Mouse (Mus musculus) bone marrow, adult 2 months (tissue): ENCODE measurements around the gene Zbtb8a. TPM values are rescaled to one million over a fixed set of nuclear protein-coding genes. Genes with fewer than 3 reads are reported as not detected.
A peak's percentile ranks its signal among the peaks of the same experiment; 100 is the strongest.

Experiments
- H3K27ac ChIP-seq: fragments of 200-500 bp; 2 replicates; pipeline ENCODE4 v1.5.1; 2012; ENCODE audit warnings: low read depth, mild to moderate bottlenecking, control low read depth, inconsistent platforms, low read length; ENCODE audit not compliant: control insufficient read depth, poor library complexity, insufficient read depth
- H3K4me1 ChIP-seq: fragments of 200-500 bp; 2 replicates; pipeline ENCODE4 v1.6.1; 2011; ENCODE audit warnings: low read length; ENCODE audit not compliant: control insufficient read depth, insufficient read depth
- H3K4me3 ChIP-seq: fragments of 200-500 bp; replicated peaks from 2 replicates; pipeline ENCODE3; 2011; ENCODE audit warnings: mild to moderate bottlenecking, low read depth, low read length, control low read depth; ENCODE audit not compliant: control insufficient read depth
- CTCF ChIP-seq: fragments of 200-500 bp; IDR thresholded peaks from 2 replicates; pipeline ENCODE4 v1.5.1; 2011; ENCODE audit warnings: low read length, control low read depth; ENCODE audit not compliant: control insufficient read depth, insufficient read depth
- POLR2A ChIP-seq: fragments of 200-500 bp; IDR thresholded peaks from 2 replicates; pipeline ENCODE4 v1.6.1; 2011; ENCODE audit warnings: low read depth, mild to moderate bottlenecking, control low read depth, low read length, borderline replicate concordance; ENCODE audit not compliant: control insufficient read depth
- WGBS: fragments of 180-500 bp; shearing (Covaris S2); methylation state at CpG from one replicate; pipeline ENCODE4 v1.1.7; 2018; 5-methylcytosine and 5-hydroxymethylcytosine counted together
- polyA plus RNA-seq: library from polyadenylated mRNA; stranded (reverse); fragments of >200 nt; gene quantifications from 2 replicates; pipeline ENCODE4 v1.2.4, GENCODE M21; 2011; ENCODE audit warnings: low replicate concordance; ENCODE audit not compliant: missing spikeins, insufficient read depth, insufficient read length

The Zbtb8a gene
- polyA plus RNA-seq, 1 experiment: 4.9 TPM

- TF ChIP-seq CTCF (no peak), POLR2A (no peak)
- no peak overlapping the region for H3K27ac ChIP-seq
- no peaks in the 10 kb centered on the region; the same call in 1 of the 2 replicates for H3K4me1 ChIP-seq
- 91% methylated on average over 2 of the region's 2 CpGs for WGBS
- no peak overlapping the region for H3K4me3 ChIP-seq
Measured at GRCm38 (mm10) chr4:129382488-129382887, 4.6 kb upstream of the Zbtb8a start.

GRCm38 (mm10) chr4:129382029-129382428 is 4.1 kb upstream of the Zbtb8a start:
- H3K4me1 ChIP-seq: no peaks in the 10 kb centered on the region; the same call in 1 of the 2 replicates
- WGBS: 86% methylated on average over 9 of the region's 9 CpGs
- H3K4me3 ChIP-seq: no peak overlapping the region
- TF ChIP-seq POLR2A (no peak), CTCF (no peak)
- H3K27ac ChIP-seq: no peak overlapping the region

- no peak overlapping the region for H3K27ac ChIP-seq
- H3K4me1 ChIP-seq: no peaks in the 10 kb centered on the region; the same call in 1 of the 2 replicates
- 81% methylated on average over 8 of the region's 8 CpGs for WGBS
- no peak for TF ChIP-seq POLR2A
- no peak for TF ChIP-seq CTCF
- H3K4me3 ChIP-seq: no peak overlapping the region
Measured at GRCm38 (mm10) chr4:129381148-129381547, 3.2 kb upstream of the Zbtb8a start.

- WGBS: 44% methylated on average over 3 of the region's 3 CpGs
- no peak overlapping the region for H3K4me3 ChIP-seq
- no peak for TF ChIP-seq POLR2A
- no peak for TF ChIP-seq CTCF
- H3K4me1 ChIP-seq: no peaks in the 10 kb centered on the region
- H3K27ac ChIP-seq: no peak overlapping the region
Measured at GRCm38 (mm10) chr4:129379805-129380204, 1.9 kb upstream of the Zbtb8a start.

GRCm38 (mm10) chr4:129376961-129377545 is 863 bp downstream of the Zbtb8a start:
- 2% methylated on average over 67 of the region's 68 CpGs for WGBS
- H3K27ac ChIP-seq: peak overlapping the region; percentile 58
- peak overlapping the region; percentile 93 for H3K4me3 ChIP-seq
- TF ChIP-seq POLR2A: no peak; the same call in 1 of the 2 replicates
- TF ChIP-seq CTCF: peak; percentile 3; the same call in 1 of the 2 replicates
- H3K4me1 ChIP-seq: peaks cover 3% of the 10 kb centered on the region

- Histone ChIP-seq H3K27ac (no peak overlapping the region), H3K4me3 (no peak overlapping the region), H3K4me1 (peaks cover 3% of the 10 kb centered on the region)
- no peak for TF ChIP-seq CTCF
- no peak for TF ChIP-seq POLR2A
- WGBS: 55% methylated on average over 5 of the region's 5 CpGs
Measured at GRCm38 (mm10) chr4:129375821-129376220, 2.1 kb downstream of the Zbtb8a start.

- Histone ChIP-seq H3K4me3 (no peak overlapping the region), H3K27ac (no peak overlapping the region), H3K4me1 (peaks cover 3% of the 10 kb centered on the region)
- 86% methylated on average over 6 of the region's 6 CpGs for WGBS
- TF ChIP-seq POLR2A: no peak
- TF ChIP-seq CTCF: no peak
Measured at GRCm38 (mm10) chr4:129375000-129375399, 2.9 kb downstream of the Zbtb8a start.

GRCm38 (mm10) chr4:129374219-129374755 is 3.6 kb downstream of the Zbtb8a start:
- no peak overlapping the region for H3K4me3 ChIP-seq
- H3K4me1 ChIP-seq: peaks cover 3% of the 10 kb centered on the region
- no peak for TF ChIP-seq POLR2A
- no peak for TF ChIP-seq CTCF
- H3K27ac ChIP-seq: no peak overlapping the region
- 31% methylated on average over 11 of the region's 11 CpGs for WGBS
